Mouse (Mus musculus) G1E-ER4 (cell line): ENCODE data around the gene Hcfc2. TPM values are rescaled to one million over a fixed set of nuclear protein-coding genes. Genes with fewer than 3 reads are reported as not detected.

ENCODE experiments used
- GATA1 ChIP-seq: IDR thresholded peaks from one replicate; pipeline ENCODE4 v1.8.0; 2012; ENCODE audit warnings: low read length, inconsistent platforms
- polyA plus RNA-seq: library from polyadenylated mRNA; stranded (reverse); fragments of >175 nt; gene quantifications from 2 replicates; pipeline ENCODE4 v1.2.3, GENCODE M21; 2012

The Hcfc2 gene
- 3.4 and 4.6 TPM in 2 replicates for polyA plus RNA-seq

DNA sequence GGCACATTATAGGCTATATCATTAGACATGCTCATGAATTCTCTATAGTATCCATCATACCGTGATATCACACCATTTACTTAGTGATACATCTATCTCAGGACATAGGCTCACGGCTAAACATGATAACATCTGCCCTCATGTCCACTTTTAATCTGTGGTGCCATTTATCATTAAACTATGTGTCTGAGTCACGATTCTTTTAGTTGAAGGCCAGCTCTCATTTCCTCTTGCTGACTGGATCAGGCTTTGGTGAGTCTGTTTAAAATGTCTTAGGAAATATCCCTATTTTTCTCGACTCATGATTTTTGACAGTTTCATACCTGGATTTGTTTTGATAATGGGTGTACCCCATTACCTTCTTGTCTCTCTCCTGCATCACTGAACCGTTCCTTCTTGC lies at the start of gene Hcfc2:
Gene Hcfc2 (plus strand): TSS at position 205 of the 400 bp plus-strand sequence.
- TF ChIP-seq GATA1 = no peak

DNA sequence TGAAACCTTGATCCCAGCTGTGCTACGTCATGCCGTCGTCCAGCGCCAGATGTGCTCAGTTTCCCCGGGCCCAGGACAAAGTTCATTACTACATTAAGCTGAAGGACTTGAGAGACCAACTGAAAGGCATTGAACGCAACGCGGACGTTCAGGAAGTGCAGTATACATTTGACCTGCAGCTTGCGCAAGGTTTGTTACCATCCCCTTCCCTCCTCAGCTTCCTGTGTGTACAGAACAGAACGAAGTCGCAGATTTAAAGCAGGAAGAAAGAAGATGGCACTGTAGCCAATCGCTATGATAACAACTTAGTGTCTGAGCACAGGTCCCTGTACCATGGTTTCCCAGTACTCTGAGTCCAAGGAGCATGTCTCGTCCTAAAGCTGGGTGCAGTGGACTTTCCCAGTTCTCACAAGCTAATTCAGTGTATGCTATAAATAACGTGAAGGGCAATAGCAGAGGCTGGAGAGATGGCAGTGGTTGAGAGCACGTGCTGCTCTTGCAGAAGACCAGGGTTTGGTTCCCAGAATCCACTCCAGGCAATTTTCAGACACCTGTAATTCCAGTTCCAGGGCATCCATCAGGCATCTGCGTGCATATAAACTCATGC lies 48.7 kb upstream of the Hcfc2 start:
- TF ChIP-seq GATA1 = no peak

DNA sequence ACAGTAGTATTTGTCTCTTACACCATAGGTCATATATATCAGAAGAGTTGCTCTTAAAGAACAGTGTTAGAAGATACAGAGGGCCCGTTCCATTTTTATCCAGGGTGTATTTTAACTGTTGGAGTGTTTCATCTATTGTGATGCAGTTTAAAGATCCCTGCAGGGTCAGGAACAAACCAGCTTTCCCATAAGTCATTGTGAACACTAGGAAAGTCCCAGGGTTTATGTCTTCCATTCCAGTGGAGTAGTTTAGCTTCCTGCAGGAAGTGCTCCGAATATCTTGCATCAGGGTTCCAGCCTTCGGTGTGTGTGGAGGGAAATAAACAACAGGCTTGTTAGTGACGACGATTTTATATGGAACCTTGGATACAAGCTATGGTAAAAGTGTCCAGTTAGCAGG lies 44.7 kb upstream of the Hcfc2 start:
- TF ChIP-seq GATA1 = no peak

DNA sequence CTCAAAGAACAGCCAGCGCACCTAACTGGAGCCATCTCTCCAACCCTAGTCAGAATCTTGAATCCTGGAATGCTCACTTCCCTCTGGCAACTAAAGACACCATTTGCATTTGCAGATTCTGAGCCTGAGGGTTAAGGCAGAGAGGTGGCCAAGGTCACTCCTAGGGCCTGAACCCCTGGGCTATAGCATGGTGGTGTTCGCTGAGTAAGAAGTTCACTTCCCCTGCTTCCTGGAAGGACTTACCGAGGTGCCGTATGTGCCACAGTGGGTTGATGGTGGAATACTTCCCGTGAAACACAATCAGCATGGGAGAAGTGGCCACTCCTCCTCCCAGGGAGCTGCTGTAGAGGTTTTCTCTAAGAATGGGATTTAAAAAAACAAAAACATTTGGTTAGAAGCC lies 43.3 kb upstream of the Hcfc2 start:
- no peak for TF ChIP-seq GATA1

DNA sequence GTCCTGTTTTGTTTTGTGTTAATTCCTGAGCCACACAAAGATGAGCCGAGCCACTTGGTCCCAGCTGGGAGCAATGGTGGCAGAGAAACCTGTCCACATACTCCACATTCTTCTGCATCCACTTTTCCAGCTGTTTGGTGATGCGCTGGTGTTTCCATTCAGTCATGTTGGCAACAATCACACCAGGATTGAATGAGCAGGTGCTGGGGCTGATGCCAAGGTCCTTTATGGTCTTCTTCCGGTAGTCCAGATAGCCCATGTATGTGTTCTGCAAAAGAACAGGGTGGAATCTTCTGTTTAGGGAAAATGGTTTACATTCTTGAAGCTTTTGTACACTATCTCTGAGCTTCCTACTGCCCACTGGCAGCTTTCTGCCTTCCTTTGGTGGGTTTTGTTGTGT lies 41.4 kb upstream of the Hcfc2 start:
- no peak for TF ChIP-seq GATA1

DNA sequence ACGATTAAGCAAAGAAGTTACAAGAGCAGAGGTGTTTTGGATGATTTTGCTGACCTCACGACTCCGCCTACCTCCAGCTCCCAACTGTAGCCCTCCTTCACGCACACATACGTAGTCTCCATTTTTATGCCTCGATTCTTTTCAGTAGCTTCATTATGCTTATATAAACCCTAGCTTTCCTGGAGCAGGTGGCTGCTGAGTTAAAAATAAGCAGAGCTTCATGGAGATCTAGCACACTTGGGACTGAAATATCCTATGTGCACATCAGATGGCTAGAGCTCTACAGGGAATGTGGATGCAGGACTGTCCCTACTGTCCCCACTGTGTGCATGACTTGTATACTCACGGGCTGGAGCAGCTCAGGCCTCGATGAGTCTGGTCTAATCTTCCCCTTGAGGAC lies 34.1 kb upstream of the Hcfc2 start:
- no peak for TF ChIP-seq GATA1

DNA sequence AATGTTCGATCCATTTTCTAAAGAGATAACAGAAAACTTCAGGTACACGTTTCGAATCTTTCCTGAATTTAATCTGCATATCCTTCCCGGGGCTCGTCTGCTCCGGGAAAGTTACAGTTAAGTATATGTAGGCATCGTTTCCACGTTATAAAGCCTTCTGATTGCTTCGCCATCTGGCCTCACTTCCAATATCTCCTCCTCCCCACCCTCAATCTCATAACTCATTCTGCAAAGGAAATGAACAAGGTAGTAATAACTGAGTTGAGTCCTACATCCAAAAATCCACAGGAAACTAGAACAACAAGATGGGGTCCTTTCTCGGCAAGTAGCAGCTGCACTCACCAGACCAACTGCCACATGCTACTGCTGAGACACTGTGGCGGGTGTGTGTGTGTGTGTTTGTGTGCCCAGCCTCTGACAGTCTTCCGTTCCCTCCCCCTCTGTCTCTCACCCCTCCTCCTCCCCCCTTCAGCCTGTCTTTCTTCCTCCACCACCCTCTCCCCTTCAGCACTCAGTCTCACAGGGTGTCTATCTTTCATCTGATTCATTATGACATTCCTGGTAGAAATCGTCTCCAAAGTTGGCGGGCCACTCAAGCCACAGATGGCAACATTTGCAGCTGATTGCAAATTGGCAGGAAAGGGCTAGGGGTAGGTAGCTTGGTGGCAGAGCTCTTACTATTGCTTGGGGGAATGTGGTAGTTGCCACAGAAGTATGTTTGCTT lies 33.5 kb upstream of the Hcfc2 start:
- TF ChIP-seq GATA1 = no peak

DNA sequence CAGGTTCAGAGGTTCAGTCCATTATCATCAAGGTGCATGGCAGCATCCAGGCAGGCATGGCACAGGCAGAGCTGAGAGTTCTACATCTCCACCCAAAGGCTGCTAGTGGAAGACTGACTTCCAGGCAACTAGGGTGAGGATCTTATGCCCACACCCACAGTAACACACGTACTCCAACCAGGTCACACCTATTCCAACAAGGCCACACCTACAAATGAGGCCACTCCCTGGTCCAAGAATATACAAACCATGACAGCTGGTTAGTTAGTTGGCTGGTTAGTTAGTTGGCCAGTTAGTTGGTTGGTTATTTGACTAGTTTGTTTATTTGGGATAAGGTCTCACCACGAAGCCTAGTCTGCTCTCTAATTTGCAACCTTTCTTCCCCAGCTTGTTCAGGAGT lies 32.7 kb upstream of the Hcfc2 start:
- no peak for TF ChIP-seq GATA1

DNA sequence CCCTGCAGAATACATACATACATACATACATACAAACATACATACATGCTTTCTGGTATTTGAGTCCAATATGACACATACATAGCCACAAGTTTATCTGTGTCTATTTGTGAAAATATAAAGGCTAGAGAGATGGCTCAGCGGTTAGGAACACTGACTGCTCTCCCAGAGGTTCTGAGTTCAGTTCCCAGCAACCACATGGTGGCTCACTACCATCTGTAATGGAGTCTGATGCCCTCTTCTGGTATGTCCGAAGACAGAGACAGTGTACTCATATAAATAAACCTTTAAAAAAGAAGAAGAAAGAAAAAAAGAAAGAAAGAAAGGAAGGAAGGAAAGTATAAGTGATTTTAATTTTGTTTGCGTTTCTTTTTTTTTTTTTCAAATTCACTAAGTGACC lies 30.0 kb upstream of the Hcfc2 start:
- no peak for TF ChIP-seq GATA1

DNA sequence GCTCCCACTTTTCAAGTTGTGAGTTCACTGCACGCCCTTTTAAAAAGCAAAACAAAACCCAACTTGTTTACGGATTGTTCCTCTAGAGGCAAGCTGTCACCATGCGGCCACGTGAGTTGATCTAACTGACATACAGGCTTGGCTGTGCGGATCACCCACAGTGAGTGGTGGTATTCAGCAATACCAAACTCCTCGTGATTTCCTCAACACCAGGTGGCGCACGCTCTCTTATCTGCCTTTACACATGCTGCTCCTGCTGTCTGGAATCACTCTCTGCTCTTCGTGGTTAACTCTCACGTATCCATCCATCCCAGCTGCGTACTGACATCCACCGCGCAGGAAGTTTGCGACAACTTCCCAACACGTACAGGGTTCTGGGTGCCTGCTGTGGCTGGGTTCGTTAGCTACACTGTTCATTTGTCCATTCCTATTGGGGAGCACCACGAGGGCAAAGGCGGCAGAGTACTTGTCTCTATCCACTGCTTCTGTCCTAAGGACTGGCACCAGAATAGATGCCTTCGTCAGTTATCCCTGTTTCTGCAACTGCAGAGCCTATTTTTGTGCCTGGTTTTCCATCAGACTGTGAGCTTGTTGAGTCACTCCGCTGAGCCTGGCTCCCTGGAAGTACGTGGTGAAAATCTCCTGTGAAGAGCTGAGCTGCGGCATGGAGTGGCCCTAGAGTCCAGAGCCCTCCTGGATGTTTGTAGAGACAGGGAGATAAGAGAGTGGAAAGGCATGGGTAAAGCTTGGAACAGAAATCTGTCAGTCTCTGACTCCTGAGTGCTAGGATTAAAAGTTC lies 29.3 kb upstream of the Hcfc2 start:
- no peak for TF ChIP-seq GATA1

DNA sequence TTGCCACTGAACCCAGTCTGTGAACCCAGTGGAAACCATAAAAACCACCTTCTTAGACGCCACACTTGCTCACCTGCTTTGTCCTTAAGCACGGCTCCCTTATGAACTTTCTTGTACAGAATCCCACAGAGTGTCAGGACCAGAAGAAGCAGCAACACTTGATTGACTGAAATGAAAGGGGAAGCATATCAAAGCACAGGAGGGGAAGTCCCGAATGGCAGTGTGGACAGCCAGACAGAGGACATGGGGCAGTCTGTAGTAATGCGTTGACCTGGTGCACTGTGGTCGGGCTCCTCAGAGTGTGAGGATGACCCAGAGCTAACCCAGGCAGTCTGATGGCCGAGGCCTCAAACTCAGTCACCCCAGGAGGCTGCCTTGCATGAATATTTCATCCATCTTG lies 25.8 kb upstream of the Hcfc2 start:
- TF ChIP-seq GATA1 = no peak

DNA sequence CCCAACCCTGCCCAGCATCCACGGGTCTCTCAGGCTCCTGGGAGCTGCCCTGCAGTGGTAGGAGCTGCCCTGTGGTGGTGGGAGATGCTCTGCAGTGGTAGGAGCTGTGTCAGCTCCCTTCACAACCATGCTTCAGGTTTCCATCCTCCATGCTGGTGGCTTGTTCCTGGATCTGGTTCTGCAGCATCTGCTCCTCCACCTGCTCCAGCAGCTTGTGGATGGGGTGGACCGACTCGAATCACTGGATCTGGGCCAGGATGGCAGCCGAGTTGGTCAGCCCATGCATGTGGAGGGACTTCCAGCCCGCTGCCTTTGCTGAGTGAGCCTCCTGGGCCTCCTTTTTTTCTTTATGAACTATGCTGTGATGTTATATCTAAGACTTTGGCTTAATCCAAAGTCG lies 19.0 kb upstream of the Hcfc2 start:
- TF ChIP-seq GATA1 = no peak

DNA sequence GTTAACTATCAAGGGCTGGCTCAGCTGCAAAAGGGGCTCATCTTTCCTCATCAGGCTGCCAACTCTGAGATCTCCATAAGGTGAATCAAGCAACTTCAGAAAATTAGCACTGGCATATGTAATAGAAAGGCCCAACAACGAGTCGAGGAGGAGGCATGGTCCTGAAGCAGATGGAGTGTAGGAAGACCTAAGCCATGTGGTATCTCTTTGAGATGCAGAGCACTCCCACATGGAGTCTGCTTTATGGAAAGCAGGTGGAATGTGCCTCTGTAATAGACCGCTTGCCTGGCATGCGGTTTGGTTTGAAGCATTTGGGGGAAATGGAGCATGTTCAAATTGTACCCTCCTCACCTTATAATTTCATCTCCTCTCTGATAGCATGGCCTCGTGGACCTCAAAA lies 15.2 kb upstream of the Hcfc2 start:
- no peak for TF ChIP-seq GATA1

DNA sequence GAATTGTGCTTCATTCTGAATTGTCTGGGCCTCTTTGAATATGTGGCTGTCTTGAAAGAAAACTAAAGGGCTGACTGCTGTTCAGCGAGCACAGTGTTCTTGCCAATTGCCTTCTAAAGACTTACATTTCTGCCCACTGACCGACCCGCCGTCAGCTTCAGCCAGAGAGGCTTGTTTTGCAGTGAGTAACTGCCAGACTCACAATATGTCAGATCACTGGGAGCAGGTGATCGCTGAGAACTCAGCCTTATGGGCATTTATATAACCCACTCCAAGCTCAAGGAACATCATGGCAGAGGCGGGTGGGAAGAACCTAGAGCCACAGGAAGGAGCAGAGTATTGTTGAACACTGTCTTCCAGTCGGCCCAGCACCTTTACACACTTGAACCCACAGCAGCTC lies 14.3 kb upstream of the Hcfc2 start:
- TF ChIP-seq GATA1 = no peak

DNA sequence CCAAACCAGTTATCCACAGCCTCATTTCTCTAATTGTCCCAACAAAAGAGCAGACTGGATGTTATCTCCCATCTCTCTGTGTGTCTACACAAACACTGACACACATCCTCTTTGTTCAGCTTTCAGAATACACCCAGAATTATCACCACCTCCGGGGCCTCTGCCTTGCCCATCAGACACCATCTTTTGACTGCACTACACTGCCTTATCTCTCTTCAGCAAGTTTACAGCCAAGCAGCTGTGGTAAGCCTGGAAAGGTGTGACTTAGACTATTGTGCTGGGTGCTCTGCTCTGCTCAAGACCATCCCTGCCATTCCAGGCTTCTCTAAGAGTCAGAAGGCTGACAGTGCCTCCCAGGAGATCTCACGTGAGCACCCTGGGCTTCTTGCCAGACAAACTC lies 10.5 kb upstream of the Hcfc2 start:
- TF ChIP-seq GATA1 = no peak

DNA sequence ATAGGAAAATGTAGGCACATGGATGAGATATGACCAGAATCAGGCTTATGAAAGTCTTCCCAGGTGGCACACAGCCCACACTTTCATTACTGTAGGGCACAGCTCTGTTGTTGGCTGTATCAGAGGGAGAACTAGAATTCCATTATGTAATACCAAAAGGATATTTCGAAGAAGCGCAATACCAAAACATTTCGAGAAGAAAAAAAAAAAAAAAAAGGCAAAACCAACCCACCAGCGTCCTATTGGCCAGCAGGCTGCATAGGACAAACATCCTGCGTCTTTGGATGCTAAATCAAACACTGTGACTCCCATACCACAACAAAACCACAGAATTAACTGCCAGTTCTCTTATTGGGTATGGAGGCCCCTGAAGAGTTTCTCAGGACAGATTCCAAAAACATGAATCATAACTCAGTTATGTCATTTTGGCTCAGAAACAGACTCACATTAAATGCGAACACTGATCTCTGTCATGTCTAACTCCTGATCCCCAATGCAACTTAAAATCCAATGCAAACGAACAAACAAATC lies 6.2 kb upstream of the Hcfc2 start:
- TF ChIP-seq GATA1 = no peak
